Mouse (Mus musculus): ENCODE measurements at regions not wholly inside any gene's neighbourhood (a gene's known extent, or its start where the extent isn't known, plus 50 kb on each side); places are given as distances from the start of the nearest gene placed in this dataset.

- DNase-seq = no peak
These were observed 1056.7 kb downstream of the Slc22a22 start for GRCm38 (mm10) chr15:56420681-56421080.

GRCm38 (mm10) chr15:56391982-56392381 is 1085.4 kb downstream of the Slc22a22 start:
- no peak for DNase-seq

- DNase-seq = no peak
These were observed 1098.9 kb downstream of the Slc22a22 start for GRCm38 (mm10) chr15:56378511-56378910.

GRCm38 (mm10) chr15:56350903-56351302 is 1126.5 kb downstream of the Slc22a22 start:
- DNase-seq = no peak

- DNase-seq = peak; percentile 85
These were observed 1131.3 kb downstream of the Slc22a22 start for GRCm38 (mm10) chr15:56346111-56346510.

GRCm38 (mm10) chr15:56344973-56345372 is 1132.5 kb downstream of the Slc22a22 start:
- DNase-seq = no peak

GRCm38 (mm10) chr15:56344304-56344932 is 1133.0 kb downstream of the Slc22a22 start:
- DNase-seq = no peak

GRCm38 (mm10) chr15:56337879-56338278 is 1139.5 kb downstream of the Slc22a22 start:
- DNase-seq = no peak

- no peak for DNase-seq
These were observed 1141.0 kb downstream of the Slc22a22 start for GRCm38 (mm10) chr15:56336449-56336848.

- DNase-seq = no peak
These were observed 1142.4 kb downstream of the Slc22a22 start for GRCm38 (mm10) chr15:56335011-56335410.

GRCm38 (mm10) chr15:56320501-56320900 is 1156.9 kb downstream of the Slc22a22 start:
- DNase-seq = no peak

- DNase-seq = no peak
These were observed 1182.5 kb downstream of the Slc22a22 start for GRCm38 (mm10) chr15:56294910-56295438.

- peak; percentile 93 for DNase-seq
These were observed 1198.7 kb downstream of the Slc22a22 start for GRCm38 (mm10) chr15:56278622-56279301.

GRCm38 (mm10) chr15:56278006-56278405 is 1199.4 kb downstream of the Slc22a22 start:
- DNase-seq = no peak

GRCm38 (mm10) chr15:56248731-56249130 is 1228.7 kb downstream of the Slc22a22 start:
- DNase-seq = no peak

- DNase-seq = peak; percentile 88
These were observed 1233.3 kb downstream of the Slc22a22 start for GRCm38 (mm10) chr15:56244004-56244735.

- DNase-seq = no peak
These were observed 1274.9 kb downstream of the Slc22a22 start for GRCm38 (mm10) chr15:56202552-56202951.

- DNase-seq = no peak
These were observed 1278.1 kb downstream of the Slc22a22 start for GRCm38 (mm10) chr15:56199336-56199735.

- DNase-seq = peak; percentile 44
These were observed 1279.8 kb downstream of the Slc22a22 start for GRCm38 (mm10) chr15:56197425-56198201.

GRCm38 (mm10) chr15:56166236-56166635 is 1311.2 kb downstream of the Slc22a22 start:
- DNase-seq = no peak

GRCm38 (mm10) chr15:56158726-56159125 is 1318.7 kb downstream of the Slc22a22 start:
- DNase-seq = no peak

- no peak for DNase-seq
These were observed 1338.0 kb downstream of the Slc22a22 start for GRCm38 (mm10) chr15:56139451-56139850.
